Mouse (Mus musculus) c-Kit-negative CD71-positive TER-119-positive erythroid progenitor cells, embryonic 14.5 days (primary cell): Measurements from ENCODE around the gene Apbb2.

ENCODE experiments used
- DNase-seq: peaks from one replicate; pipeline ENCODE4 v3.0.0-alpha.2; 2013; ENCODE audit warnings: low read depth, low spot score

The Apbb2 gene

DNA sequence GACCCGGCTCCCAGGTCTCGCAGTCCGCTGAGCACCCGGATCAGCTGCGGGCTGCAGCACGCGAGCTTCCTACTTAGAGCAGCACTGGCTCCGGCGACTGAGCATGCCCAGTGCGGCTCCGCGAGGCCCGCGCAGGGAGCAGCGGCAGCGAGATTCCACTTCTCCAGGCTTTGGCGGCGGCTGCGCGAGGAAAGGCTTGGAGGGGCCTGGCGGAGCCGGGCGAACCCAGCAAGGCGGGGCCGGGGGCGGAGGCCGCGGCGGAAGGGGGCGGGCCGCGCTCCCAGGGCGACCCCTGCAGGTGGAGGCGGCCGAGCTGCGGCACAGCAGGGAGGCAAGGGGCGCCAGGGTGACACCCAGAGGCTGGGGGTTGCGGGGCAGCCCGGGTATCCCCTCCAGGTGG is at the start of gene Apbb2:
Gene Apbb2, minus strand, starts transcription at position 188 of the 400 bp plus-strand sequence.
- DNase-seq: no peak

- no peak for DNase-seq
These were observed 35.6 kb upstream of the Apbb2 start for GRCm38 (mm10) chr5:66654220-66654619.

DNA sequence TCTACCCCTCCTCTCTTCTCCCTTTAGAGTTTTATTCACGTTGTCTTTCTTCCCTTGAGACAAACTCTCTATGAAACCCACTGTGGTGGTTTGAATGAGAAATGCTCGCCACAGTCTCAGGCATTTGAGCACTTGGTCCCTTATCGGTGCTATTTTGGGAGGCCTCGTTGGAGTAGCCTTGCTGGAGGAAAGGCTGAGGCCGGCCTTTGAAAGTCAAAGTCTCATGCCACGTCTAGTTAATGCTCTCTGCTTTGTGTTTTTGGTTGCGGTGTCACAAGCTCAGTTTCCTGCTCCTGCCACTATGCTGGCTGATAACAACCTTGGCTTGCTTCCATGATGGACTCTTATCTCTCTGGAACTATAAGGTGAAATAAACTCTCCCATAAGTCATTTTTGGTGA is 28.9 kb upstream of the Apbb2 start:
- DNase-seq: no peak

DNA sequence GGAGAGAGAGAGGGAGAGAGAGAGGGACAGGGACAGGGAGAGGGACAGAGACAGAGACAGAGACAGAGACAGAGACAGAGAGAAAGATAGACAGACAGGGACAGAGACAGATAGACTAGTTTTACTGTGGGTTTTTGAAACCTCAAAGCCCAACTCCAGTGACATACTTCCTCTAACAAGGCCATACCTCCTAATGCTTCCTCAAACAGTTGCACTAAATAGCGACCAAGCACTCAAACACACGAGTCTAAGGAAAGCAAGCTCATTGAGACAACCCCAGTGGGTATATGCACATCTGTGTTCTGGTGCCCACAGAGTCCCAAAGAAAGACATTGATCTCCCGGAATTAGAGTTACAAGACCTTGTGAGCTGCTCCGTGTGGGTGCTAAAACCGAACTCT is 24.7 kb upstream of the Apbb2 start:
- no peak for DNase-seq

DNA sequence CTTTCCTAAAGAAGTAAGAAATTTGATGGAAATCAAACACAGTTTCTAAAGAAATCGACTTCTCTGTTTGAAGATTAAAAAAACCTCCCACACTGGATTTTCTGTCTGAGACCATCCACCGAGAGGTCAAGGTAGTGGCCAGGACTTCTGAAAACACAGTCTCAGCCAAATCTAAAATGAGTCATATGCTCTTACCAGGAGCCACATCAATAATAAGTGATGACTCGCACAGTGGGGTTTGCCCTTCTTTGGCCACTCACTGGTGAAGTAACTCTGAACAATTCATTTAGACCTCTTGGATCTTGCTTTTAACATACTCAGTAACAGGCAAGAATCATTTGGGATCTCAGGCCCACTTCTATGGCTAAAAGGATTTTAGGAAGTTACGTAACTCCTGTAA is 23.6 kb upstream of the Apbb2 start:
- DNase-seq: no peak

- DNase-seq: no peak
These were observed 17.0 kb upstream of the Apbb2 start for GRCm38 (mm10) chr5:66635459-66636079.

DNA sequence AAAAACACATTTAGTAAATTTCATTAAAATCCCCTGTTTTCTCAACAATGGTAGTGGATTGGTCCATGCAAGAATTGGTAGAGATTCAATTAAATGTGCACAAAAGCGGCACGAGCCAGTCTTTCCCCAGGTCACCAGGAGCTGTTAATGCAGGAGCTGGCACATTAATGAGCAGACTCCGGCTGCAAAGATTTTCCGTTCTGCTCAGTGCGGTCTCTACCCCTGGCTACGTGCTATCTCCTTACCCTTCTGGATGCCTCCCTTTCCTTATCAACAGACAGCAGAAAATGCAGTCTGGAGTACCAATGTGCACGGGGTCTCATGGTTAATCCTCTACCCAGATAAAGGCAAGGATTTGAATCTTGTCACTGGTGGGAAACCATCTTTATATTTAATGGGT is 9.2 kb upstream of the Apbb2 start:
- DNase-seq: no peak

GRCm38 (mm10) chr5:66620191-66620625 is 1.6 kb upstream of the Apbb2 start:
- no peak for DNase-seq

DNA sequence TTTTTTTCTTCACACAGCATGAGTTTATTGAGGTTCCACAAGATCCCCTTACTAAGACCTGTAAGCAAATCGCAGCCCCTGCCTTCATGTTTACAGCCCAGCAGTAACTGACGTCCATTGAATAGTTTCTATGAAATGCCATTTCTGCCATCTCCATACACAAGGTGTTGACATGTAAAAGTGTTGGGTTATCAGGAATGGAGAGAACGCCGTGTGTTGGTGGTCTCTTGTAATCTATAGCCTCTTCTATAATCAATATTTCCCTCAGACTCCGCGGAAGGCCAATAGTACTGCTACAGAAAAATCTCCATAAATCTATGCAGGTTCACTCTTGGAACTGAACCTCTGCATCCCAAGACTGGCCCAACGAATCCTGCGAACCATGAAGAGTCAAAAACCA is 1.1 kb upstream of the Apbb2 start:
- no peak for DNase-seq

DNA sequence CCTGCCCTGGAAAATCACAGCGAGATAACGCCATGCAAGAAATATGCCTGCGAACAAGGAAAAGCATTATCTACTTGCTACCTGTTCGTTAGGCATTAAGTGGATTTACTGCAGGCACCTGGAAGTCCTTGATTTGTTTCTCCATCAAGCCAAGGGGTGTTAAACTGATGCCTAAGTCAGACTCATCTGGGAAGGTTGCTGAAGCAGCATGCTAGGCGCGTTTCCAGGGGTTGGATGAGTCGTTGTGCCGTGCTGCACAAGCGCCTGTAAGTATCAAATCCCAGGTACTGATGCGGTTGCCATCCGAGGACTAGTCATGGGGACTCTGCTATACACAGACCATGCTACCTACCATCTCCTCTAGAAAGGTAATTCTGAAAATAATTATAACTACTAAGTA is 611 bp upstream of the Apbb2 start:
- no peak for DNase-seq

DNA sequence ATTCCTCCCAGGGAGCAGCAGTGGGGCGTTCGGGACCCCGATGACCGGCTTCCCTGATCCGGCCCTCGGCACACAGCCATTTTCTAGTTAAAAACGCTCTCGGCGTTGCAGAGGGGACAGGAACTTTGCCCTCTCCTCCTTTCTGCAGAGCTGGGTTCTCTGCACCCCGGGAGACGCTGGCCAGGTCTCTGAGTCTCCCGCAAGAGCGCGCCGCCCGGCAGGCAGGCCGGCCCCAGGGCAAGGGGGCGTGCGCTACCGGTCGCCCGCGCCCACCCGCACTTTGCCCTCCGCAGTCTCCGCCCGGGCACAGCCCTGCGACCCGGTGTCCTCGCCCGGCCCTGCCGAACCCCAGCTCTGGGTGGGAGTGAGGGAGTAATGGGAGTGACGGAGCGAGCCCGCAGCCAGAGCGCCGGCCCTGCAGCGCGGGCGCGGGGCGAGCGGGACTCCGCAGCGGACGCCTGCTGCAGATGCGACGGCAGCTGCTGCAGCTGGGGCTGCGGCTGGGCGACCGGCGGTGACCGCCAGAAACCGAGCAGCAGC is 593 bp downstream of the Apbb2 start:
- no peak for DNase-seq

DNA sequence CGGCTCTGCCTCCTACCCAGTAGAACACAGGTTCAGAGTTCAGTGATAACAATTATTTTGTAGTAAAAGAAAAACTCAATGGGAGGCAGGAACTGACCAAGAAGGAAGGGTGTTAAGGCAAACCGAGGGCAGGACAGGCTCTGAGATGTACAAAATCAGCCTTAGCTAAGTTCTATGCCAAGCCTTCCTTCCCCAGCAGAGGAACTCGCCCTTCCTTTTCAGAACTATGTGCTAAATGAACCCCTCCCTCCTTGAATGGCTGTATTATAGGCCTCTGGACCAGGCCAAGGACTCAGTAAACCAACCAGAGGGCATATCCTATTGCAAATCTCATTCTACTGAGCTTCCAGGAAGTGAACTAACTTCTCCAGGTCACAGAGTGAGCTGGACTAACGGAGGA is 3.6 kb downstream of the Apbb2 start:
- no peak for DNase-seq

- DNase-seq: no peak
These were observed 4.9 kb downstream of the Apbb2 start for GRCm38 (mm10) chr5:66613725-66614124.

GRCm38 (mm10) chr5:66612964-66613363 is 5.6 kb downstream of the Apbb2 start:
- no peak for DNase-seq

DNA sequence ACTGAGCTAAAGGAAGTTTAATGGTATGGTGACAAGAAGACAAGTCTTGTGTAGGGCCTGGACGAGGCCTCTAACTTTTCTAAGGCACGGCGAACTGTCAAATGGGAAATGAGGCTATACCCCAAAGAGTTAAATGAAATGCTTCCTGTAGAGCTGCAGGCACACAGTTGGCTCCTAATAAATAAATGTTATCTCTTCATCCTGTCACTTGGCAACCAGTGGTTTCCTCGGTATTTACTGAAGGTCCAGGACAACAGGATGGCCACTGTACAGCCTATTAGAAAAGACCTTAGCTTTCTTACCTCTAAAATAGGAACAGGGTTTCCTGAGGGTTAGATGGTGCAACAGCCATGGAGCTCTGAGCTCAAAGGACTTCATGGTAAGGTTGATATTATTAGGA is 6.7 kb downstream of the Apbb2 start:
- DNase-seq: no peak

DNA sequence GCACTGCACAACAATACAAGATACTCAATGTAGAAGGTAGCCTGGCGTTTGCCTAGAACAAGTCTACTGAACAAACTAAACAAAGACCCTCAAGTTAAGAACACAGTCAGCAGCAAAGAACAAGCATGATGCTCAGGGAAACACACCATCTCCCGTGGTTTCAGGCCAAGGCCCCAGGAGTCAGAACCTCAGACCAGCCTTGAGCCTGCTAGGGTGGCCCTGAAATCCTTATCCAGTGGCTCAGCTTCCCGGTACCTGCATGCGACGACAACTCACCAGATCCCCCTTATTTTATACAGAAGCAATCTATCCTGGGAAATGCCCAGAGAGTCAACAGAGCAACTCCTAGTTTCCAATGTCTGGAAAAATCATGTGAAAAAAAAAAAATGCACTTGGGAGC is 7.2 kb downstream of the Apbb2 start:
- no peak for DNase-seq

GRCm38 (mm10) chr5:66610270-66610669 is 8.3 kb downstream of the Apbb2 start:
- no peak for DNase-seq

DNA sequence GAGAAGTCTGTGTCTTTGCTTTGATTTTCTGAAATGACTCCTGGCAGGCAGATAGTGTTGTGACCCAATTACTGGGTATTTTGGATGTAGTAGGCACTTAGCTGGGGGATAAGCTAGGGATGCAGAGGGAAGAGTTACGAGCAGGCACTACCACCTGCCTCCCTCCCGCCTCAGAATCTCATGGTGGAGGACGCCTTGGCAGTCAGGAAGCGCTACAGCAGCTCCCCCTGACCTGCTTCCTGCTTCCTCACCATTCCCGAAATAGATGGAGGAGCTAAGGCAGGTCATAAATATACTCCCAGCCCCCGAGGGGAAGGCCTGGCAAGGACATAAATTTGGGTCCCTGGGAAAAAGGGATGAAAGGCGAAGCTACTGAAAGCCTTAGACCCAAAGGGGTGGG is 9.3 kb downstream of the Apbb2 start:
- no peak for DNase-seq

GRCm38 (mm10) chr5:66607801-66608200 is 10.8 kb downstream of the Apbb2 start:
- DNase-seq: no peak

DNA sequence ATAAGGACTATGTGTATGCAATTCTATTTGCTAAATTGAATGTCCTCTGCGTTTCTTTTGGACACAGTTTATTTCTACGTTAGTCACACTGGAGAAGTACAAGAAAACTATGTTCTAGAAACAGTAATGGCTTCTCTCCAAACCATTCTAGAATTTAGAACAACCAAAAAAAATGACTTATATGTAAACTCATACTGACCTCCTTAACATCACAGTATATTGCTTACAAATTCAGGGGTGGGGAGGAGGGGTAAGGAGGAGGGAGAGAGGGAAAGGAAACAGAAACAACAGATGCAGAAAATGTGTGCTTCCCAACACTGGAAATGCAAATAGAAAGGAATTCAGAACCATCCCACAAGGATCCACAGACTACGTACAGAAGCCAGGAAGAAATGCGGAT is 11.4 kb downstream of the Apbb2 start:
- DNase-seq: no peak

GRCm38 (mm10) chr5:66605636-66606035 is 12.9 kb downstream of the Apbb2 start:
- no peak for DNase-seq

DNA sequence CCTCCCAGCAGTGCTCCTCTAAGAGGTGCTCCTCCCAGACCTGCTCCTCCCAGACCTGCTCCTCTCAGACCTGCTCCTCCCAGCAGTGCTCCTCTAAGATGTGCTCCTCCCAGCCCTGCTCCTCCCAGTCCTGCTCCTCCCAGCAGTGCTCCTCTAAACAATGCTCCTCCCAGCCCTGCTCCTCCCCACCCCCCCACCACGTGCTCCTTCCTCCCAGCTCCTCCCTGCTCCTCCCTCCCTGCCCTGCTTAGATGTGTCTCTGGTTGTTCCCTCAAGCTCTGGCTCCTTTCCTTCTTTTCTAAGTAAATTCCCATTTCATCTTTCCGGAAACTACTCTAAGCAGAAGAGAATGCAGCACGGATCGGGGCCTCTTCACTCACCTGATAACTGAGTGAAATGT is 14.2 kb downstream of the Apbb2 start:
- DNase-seq: no peak

DNA sequence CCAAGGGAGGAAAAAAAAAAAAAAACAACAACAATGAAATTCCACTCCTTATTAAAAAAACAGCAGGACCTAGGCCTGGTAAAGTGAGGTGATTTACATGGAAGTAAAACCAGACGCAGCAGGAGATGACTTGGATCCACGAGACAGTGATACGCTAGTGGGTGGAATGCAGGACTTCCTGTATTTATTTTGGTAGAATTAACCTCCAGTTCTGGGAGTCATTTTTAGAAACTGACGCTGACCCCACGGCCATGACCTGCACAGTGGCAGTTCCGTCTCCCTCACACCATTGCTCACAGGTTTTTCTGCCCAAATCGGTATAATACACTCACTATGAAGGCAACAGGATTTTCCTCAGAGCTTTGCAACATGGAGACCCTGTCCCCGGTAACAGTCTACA is 14.8 kb downstream of the Apbb2 start:
- no peak for DNase-seq

DNA sequence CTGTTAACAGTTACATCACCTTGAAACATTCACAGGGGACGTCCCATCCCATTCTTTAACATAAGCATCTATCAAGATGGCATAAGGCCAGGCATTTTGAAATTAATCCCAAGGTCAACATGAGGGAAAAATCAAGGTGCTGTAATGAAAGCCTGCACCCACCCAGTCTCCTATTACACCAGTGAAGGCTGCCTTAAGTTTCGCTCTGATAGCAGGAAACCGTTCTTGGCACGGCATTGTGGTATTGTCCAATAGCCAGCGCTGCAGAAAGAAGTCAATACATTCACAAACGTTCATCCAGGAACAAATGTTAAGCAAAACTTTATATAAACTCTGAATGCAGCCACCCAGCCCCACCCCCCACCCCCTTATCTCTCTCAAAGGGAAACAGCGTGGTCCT is 15.4 kb downstream of the Apbb2 start:
- no peak for DNase-seq
